Mouse (Mus musculus) neutrophil, adult 5-6 weeks (primary cell): Measurements from ENCODE around the gene Gm5105. TPM values are rescaled to one million over a fixed set of nuclear protein-coding genes. Genes with fewer than 3 reads are reported as not detected.

Experiments
- total RNA-seq: library from RNA; stranded (forward); fragments of 200-1000 nt; gene quantifications from 2 replicates; pipeline ENCODE4 v1.2.3, GENCODE M21; 2017

Gene Gm5105
- total RNA-seq, 1 experiment from 2014 or later: not detected

Other genes with a start within 250 kb of the Gm5105 start
- 202 and 241 TPM in 2 replicates for gene H2afz, start 202.9 kb downstream of the Gm5105 start, total RNA-seq
- gene Dnajb14, start 199.7 kb downstream of the Gm5105 start, total RNA-seq: 12.8 and 13.4 TPM in 2 replicates
- 89.6 and 100 TPM in 2 replicates for gene Lamtor3, start 148.9 kb downstream of the Gm5105 start, total RNA-seq
- 102 and 108 TPM in 2 replicates for gene Dapp1, start 85.8 kb downstream of the Gm5105 start, total RNA-seq
- gene 1110002E22Rik, start 2.3 kb downstream of the Gm5105 start, total RNA-seq: 0.12 TPM in 1 of 2 replicates, not detected in the other
- gene Trmt10a, start 76.1 kb upstream of the Gm5105 start, total RNA-seq: 7.7 and 9.3 TPM in 2 replicates
- 3.4 and 3.8 TPM in 2 replicates for gene Mttp, start 77.6 kb upstream of the Gm5105 start, total RNA-seq
- not detected in 2 replicates for gene 4930579F01Rik, start 126.4 kb upstream of the Gm5105 start, total RNA-seq
- not detected in 2 replicates for gene Adh7, start 150.4 kb upstream of the Gm5105 start, total RNA-seq
- 0.93 TPM in 1 of 2 replicates, not detected in the other for gene Adh1, start 193.6 kb upstream of the Gm5105 start, total RNA-seq
- gene Adh6a, start 245.9 kb upstream of the Gm5105 start, total RNA-seq: 0.37 and 0.81 TPM in 2 replicates